Mouse (Mus musculus): ENCODE measurements around the gene Olfr322. TPM values are rescaled to one million over a fixed set of nuclear protein-coding genes. Genes with fewer than 3 reads are reported as not detected.

The Olfr322 gene
- polyA plus RNA-seq, 1 experiment from 2014 or later, result not detected

DNA sequence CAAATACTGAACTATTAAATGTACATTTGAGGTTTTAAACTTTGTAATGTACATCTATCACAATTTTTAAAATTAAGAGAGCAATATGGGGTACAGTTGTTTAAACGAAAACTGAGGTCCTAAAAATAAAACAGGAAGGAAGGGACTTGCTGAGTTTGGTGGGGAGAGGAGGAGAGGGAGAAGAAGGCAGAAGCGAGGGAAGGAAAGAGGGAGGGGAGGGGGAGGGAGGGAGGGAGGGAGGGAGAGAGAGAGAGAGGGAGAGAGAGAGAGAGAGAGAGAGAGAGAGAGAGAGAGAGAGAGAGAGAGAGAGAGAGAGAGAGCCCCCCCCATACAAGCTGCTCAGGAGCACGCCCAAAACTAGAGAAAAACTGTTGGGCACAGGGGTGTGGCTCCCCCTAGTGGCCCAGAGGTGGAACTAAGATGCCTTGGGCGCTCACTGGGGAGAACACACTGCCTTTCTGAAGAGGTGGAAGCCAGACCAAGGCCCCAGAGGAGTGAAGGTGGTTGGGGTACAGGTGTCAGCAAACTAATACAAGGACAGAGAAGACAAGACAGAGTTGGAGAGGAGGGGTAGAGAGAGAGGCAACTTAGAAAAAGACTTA lies 22.1 kb upstream of the Olfr322 start:
- WGBS, result 16% methylated on average over 4 of the region's 4 CpGs
- ATAC-seq (ENCODE audit: insufficient read depth, low FRiP score), result no peak
- Histone ChIP-seq H3K36me3 (ENCODE audit: control insufficient read depth, insufficient read depth, low read length) (no peaks in the 10 kb centered on the region), H3K27me3 (ENCODE audit: control insufficient read depth, insufficient read depth, low read length) (no peaks in the 10 kb centered on the region), H3K9me3 (replicated peaks; ENCODE audit: control insufficient read depth, low read length) (no peaks in the 10 kb centered on the region), H3K4me3 (replicated peaks; ENCODE audit: low read length) (no peak overlapping the region), H3K4me1 (ENCODE audit: control insufficient read depth, insufficient read depth, low read length) (peaks cover 6% of the 10 kb centered on the region; the same call in 1 of the 2 replicates), H3K9ac (ENCODE audit: low read length) (no peak overlapping the region), H3K27ac (ENCODE audit: low read length) (no peak overlapping the region), H3K4me2 (ENCODE audit: low read depth, low read length) (no peak overlapping the region)

DNA sequence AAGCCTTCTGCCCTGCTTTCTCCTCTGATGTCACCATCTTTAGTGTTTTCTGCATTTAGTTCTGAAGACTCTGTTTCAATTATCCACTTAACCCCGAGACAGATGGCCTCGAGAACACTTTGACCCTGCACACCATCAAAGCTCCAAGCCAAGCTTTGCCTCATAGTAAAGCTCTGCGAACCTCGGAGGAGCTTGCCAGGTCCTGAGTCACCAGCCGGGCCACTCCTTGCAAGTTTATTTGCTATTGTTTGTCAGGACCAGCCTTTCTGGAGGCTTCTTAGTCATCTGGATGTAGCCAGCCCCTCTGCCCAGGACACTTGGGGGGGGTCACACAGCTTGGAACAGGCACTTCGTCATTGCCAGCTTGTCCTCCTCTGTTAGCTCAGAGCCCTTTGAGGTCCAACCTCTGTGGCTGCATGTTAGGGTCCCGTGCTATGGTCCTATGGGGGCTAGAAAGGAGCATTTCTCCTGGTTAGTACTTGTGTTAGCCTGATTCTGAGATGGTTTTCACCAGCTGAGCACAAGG lies 20.3 kb upstream of the Olfr322 start:
- no peak overlapping the region for H3K4me3 ChIP-seq (replicated peaks; ENCODE audit: low read length)
- H3K9ac ChIP-seq (ENCODE audit: low read length), result no peak overlapping the region
- no peak overlapping the region for H3K27ac ChIP-seq (ENCODE audit: low read length)
- H3K4me2 ChIP-seq (ENCODE audit: low read depth, low read length), result no peak overlapping the region
- H3K27me3 ChIP-seq (ENCODE audit: control insufficient read depth, insufficient read depth, low read length), result no peaks in the 10 kb centered on the region
- no peaks in the 10 kb centered on the region for H3K36me3 ChIP-seq (ENCODE audit: control insufficient read depth, insufficient read depth, low read length)
- 44% methylated on average over 7 of the region's 7 CpGs for WGBS
- peak; percentile 11; the same call in 1 of the 2 replicates for ATAC-seq (ENCODE audit: insufficient read depth, low FRiP score)
- no peaks in the 10 kb centered on the region for H3K9me3 ChIP-seq (replicated peaks; ENCODE audit: control insufficient read depth, low read length)
- H3K4me1 ChIP-seq (ENCODE audit: control insufficient read depth, insufficient read depth, low read length), result peaks cover 6% of the 10 kb centered on the region; the same call in 1 of the 2 replicates

DNA sequence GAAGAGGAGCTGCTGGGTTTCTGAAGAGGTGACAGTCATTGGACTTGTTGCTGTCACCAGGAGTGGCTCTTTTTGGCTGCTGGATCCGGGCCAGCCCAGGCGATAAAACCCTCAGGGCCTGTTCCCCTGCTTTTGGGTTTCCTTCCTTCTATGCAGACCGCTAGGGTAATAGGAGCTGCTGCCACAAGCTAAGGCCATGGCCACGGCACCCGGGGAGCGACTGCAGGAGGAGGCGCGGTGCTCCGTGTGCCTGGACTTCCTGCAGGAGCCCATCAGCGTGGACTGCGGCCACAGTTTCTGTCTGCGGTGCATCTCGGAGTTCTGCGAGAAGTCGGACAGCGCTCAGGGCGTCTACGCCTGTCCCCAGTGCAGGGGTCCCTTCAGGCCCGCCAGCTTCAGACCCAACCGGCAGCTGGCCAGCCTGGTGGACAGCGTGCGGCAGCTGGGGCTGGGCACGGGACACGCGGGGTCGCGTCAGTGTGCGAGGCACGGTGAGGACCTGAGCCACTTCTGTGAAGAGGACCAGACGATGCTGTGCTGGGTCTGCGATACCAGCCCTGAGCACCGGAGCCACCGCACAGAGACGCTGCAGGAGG lies 18.2 kb upstream of the Olfr322 start, which contains the start of gene Trim58:
Gene Trim58 (plus strand): TSS at position 194 of the 596 bp plus-strand sequence.
- Histone ChIP-seq H3K4me1 (ENCODE audit: control insufficient read depth, insufficient read depth, low read length) (peaks cover 6% of the 10 kb centered on the region; the same call in 1 of the 2 replicates), H3K9ac (ENCODE audit: low read length) (peak within 1 kb of the TSS; percentile 47; the same call in 1 of the 2 replicates), H3K4me3 (replicated peaks; ENCODE audit: low read length) (peak within 1 kb of the TSS; percentile 37), H3K36me3 (ENCODE audit: control insufficient read depth, insufficient read depth, low read length) (no peaks in the 10 kb centered on the region), H3K9me3 (replicated peaks; ENCODE audit: control insufficient read depth, low read length) (no peaks in the 10 kb centered on the region), H3K4me2 (ENCODE audit: low read depth, low read length) (peak within 1 kb of the TSS; percentile 56), H3K27ac (ENCODE audit: low read length) (no peak within 1 kb of the TSS), H3K27me3 (ENCODE audit: control insufficient read depth, insufficient read depth, low read length) (no peaks in the 10 kb centered on the region)
- ATAC-seq (ENCODE audit: insufficient read depth, low FRiP score), result no peak
- WGBS, result 4% methylated on average over 34 of the region's 34 CpGs

DNA sequence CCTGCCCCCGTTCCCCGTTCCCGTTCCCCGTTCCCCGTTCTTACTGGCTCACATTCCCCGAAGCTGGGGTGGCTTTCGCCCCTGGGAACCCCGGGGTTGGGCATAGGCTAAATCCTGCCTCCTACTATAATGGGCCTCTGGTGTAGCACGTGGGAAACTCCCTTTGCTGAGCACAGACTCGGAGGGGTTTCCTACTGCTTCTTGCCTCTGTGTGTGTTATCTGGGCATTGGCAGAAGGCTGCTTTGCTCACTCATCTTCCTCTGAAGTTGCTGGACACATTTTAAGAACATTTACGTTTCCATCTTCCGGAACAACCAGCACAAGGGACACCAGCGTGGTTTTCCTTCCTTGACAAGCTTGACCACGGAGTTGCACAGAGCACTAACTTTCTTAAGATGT lies 17.5 kb upstream of the Olfr322 start:
- no peaks in the 10 kb centered on the region for H3K27me3 ChIP-seq (ENCODE audit: control insufficient read depth, insufficient read depth, low read length)
- no peak for ATAC-seq (ENCODE audit: insufficient read depth, low FRiP score)
- H3K4me3 ChIP-seq (replicated peaks; ENCODE audit: low read length), result no peak overlapping the region
- peak overlapping the region; percentile 56 for H3K4me2 ChIP-seq (ENCODE audit: low read depth, low read length)
- no peaks in the 10 kb centered on the region for H3K9me3 ChIP-seq (replicated peaks; ENCODE audit: control insufficient read depth, low read length)
- peaks cover 6% of the 10 kb centered on the region; the same call in 1 of the 2 replicates for H3K4me1 ChIP-seq (ENCODE audit: control insufficient read depth, insufficient read depth, low read length)
- no peak overlapping the region for H3K27ac ChIP-seq (ENCODE audit: low read length)
- no peaks in the 10 kb centered on the region for H3K36me3 ChIP-seq (ENCODE audit: control insufficient read depth, insufficient read depth, low read length)
- no peak overlapping the region for H3K9ac ChIP-seq (ENCODE audit: low read length)
- 32% methylated on average over 14 of the region's 14 CpGs for WGBS

DNA sequence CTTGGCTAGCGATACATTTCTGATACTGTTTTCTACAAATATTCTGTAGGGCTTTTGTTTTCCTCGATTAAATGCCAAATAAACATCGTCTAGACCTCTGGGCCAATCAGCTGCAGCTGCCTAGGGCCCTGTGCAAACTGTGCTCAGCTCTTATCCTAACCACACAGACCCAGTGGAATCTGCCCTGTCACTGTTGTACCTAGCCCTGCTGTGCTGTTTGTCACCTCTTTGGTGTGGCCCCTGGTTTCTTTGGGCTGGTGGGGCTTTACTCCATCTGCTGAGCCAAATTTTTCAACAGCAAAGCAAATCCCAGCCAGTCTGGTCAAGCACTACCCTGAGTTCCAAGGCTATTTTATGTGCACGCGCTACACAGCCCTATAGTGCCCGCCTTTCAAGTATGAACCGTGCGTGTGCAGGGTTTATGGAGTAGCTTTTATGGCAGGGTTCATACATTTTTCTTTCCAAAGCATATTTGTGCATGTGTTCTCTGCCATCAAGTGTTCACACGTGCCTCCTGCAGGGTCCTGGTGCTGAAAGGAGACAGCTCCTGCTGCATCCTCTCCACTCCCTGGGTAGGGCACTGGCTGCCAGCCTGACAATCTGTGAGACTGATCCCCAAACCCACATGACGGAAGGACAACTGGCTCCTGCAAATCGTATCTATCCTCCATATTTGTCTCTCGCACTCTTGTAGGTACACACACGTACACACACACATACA lies 16.8 kb upstream of the Olfr322 start:
- WGBS, result 81% methylated on average over 13 of the region's 13 CpGs
- peak; percentile 72 for ATAC-seq (ENCODE audit: insufficient read depth, low FRiP score)
- peaks cover 6% of the 10 kb centered on the region; the same call in 1 of the 2 replicates for H3K4me1 ChIP-seq (ENCODE audit: control insufficient read depth, insufficient read depth, low read length)
- no peaks in the 10 kb centered on the region for H3K27me3 ChIP-seq (ENCODE audit: control insufficient read depth, insufficient read depth, low read length)
- no peaks in the 10 kb centered on the region for H3K9me3 ChIP-seq (replicated peaks; ENCODE audit: control insufficient read depth, low read length)
- H3K4me2 ChIP-seq (ENCODE audit: low read depth, low read length), result no peak overlapping the region
- no peak overlapping the region for H3K4me3 ChIP-seq (replicated peaks; ENCODE audit: low read length)
- no peaks in the 10 kb centered on the region for H3K36me3 ChIP-seq (ENCODE audit: control insufficient read depth, insufficient read depth, low read length)
- no peak overlapping the region for H3K9ac ChIP-seq (ENCODE audit: low read length)
- H3K27ac ChIP-seq (ENCODE audit: low read length), result no peak overlapping the region

DNA sequence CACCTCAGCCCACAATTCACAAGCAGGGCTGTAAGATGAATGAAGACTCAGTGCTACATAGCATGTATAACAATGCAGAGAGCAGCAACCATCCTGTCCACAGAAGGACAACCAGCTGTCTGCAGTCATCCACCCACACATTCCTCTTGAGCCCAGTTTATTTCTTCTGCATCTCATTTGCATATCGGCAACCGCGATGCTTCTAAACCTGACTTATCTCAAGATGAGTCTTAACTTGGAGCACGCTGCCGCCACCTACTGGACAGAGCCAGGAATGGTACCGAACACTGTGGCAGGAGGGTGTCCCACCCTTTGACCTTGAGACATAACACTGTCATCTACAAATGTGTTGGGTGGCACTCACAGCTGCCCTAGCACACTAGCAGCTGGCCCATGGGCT lies 15.2 kb upstream of the Olfr322 start:
- Histone ChIP-seq H3K4me3 (replicated peaks; ENCODE audit: low read length) (no peak overlapping the region), H3K4me2 (ENCODE audit: low read depth, low read length) (no peak overlapping the region), H3K27me3 (ENCODE audit: control insufficient read depth, insufficient read depth, low read length) (no peaks in the 10 kb centered on the region), H3K36me3 (ENCODE audit: control insufficient read depth, insufficient read depth, low read length) (no peaks in the 10 kb centered on the region), H3K9ac (ENCODE audit: low read length) (no peak overlapping the region), H3K4me1 (ENCODE audit: control insufficient read depth, insufficient read depth, low read length) (peaks cover 6% of the 10 kb centered on the region; the same call in 1 of the 2 replicates), H3K9me3 (replicated peaks; ENCODE audit: control insufficient read depth, low read length) (no peaks in the 10 kb centered on the region), H3K27ac (ENCODE audit: low read length) (no peak overlapping the region)
- 30% methylated on average over 6 of the region's 6 CpGs for WGBS
- ATAC-seq (ENCODE audit: insufficient read depth, low FRiP score), result no peak

DNA sequence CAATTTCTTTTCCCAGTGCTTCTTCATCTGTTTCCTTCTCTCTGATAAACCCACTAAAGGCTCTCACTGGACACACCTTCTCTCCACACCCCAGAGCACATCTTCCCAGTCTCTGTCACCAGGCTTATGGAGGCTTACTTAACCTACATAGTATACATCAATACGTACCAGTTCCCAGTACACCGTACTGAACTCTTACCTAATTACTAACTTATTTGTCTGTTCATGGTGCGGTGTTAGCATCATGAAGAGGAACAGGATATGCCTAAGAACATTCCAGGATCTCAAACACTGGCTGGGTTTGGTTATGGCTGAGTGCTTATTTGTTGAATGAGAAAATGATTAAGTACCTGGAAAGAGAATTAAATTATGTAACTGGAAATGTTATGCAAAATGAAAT lies 3.4 kb upstream of the Olfr322 start:
- Histone ChIP-seq H3K27ac (ENCODE audit: low read length) (no peak overlapping the region), H3K27me3 (ENCODE audit: control insufficient read depth, insufficient read depth, low read length) (no peaks in the 10 kb centered on the region), H3K4me3 (replicated peaks; ENCODE audit: low read length) (no peak overlapping the region), H3K4me2 (ENCODE audit: low read depth, low read length) (no peak overlapping the region), H3K9ac (ENCODE audit: low read length) (no peak overlapping the region), H3K9me3 (replicated peaks; ENCODE audit: control insufficient read depth, low read length) (no peaks in the 10 kb centered on the region), H3K36me3 (ENCODE audit: control insufficient read depth, insufficient read depth, low read length) (no peaks in the 10 kb centered on the region), H3K4me1 (ENCODE audit: control insufficient read depth, insufficient read depth, low read length) (no peaks in the 10 kb centered on the region)
- 86% methylated on average over 3 of the region's 3 CpGs for WGBS
- ATAC-seq (ENCODE audit: insufficient read depth, low FRiP score), result no peak

DNA sequence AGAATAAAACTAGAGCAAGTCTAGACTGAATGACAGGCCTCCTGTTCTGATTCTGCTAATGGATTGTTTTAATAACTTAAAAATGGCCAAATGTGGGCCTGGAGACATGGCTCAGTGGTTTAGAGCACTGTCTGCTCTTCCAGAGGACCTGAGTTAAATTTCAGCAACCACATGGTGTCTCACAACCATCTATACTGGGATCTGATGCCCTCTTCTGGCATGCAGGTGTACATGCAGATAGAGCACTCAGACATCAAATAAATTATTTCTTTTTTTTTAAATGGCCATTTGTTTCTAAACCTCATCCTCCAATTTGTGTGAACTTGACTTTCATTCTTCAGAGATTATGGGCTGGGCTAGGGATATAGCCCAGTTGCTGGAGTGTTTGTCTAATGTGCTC lies 10.7 kb downstream of the Olfr322 start:
- no peaks in the 10 kb centered on the region for H3K9me3 ChIP-seq (replicated peaks; ENCODE audit: control insufficient read depth, low read length)
- no peaks in the 10 kb centered on the region for H3K36me3 ChIP-seq (ENCODE audit: control insufficient read depth, insufficient read depth, low read length)
- no peak overlapping the region for H3K4me2 ChIP-seq (ENCODE audit: low read depth, low read length)
- no peaks in the 10 kb centered on the region for H3K27me3 ChIP-seq (ENCODE audit: control insufficient read depth, insufficient read depth, low read length)
- no peak overlapping the region for H3K4me3 ChIP-seq (replicated peaks; ENCODE audit: low read length)
- no peak overlapping the region for H3K27ac ChIP-seq (ENCODE audit: low read length)
- H3K4me1 ChIP-seq (ENCODE audit: control insufficient read depth, insufficient read depth, low read length), result no peaks in the 10 kb centered on the region
- no peak overlapping the region for H3K9ac ChIP-seq (ENCODE audit: low read length)
- no peak for ATAC-seq (ENCODE audit: insufficient read depth, low FRiP score)

DNA sequence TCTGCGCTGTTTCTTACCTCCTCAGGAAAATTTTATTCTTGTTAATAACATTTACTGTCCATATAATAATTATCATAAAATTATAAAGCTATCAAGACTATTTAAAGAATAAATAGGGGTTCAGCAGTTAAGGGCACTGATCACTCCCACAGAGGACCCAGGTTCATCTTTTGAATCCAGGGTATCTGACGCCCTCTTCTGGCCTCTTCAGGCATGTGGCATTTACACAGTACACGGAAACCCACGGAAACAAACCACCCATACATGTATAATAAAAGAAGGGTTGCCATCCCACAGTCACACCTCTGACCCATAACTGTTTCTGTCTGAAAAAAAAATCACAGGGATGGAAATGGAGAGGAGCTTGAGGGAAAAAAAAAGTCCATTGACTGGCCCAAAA lies 13.2 kb downstream of the Olfr322 start:
- no peak overlapping the region for H3K27ac ChIP-seq (ENCODE audit: low read length)
- H3K4me1 ChIP-seq (ENCODE audit: control insufficient read depth, insufficient read depth, low read length), result no peaks in the 10 kb centered on the region
- no peaks in the 10 kb centered on the region for H3K36me3 ChIP-seq (ENCODE audit: control insufficient read depth, insufficient read depth, low read length)
- 51% methylated on average over 4 of the region's 4 CpGs for WGBS
- H3K4me2 ChIP-seq (ENCODE audit: low read depth, low read length), result no peak overlapping the region
- no peaks in the 10 kb centered on the region for H3K9me3 ChIP-seq (replicated peaks; ENCODE audit: control insufficient read depth, low read length)
- no peak for ATAC-seq (ENCODE audit: insufficient read depth, low FRiP score)
- H3K27me3 ChIP-seq (ENCODE audit: control insufficient read depth, insufficient read depth, low read length), result no peaks in the 10 kb centered on the region
- no peak overlapping the region for H3K9ac ChIP-seq (ENCODE audit: low read length)
- no peak overlapping the region for H3K4me3 ChIP-seq (replicated peaks; ENCODE audit: low read length)
